Mouse (Mus musculus): ENCODE data around the gene Napa. TPM values are rescaled to one million over a fixed set of nuclear protein-coding genes. Genes with fewer than 3 reads are reported as not detected.

Napa gene
- polyA plus RNA-seq (2012; rRNA removed) = 173 and 226 TPM in 2 replicates

DNA sequence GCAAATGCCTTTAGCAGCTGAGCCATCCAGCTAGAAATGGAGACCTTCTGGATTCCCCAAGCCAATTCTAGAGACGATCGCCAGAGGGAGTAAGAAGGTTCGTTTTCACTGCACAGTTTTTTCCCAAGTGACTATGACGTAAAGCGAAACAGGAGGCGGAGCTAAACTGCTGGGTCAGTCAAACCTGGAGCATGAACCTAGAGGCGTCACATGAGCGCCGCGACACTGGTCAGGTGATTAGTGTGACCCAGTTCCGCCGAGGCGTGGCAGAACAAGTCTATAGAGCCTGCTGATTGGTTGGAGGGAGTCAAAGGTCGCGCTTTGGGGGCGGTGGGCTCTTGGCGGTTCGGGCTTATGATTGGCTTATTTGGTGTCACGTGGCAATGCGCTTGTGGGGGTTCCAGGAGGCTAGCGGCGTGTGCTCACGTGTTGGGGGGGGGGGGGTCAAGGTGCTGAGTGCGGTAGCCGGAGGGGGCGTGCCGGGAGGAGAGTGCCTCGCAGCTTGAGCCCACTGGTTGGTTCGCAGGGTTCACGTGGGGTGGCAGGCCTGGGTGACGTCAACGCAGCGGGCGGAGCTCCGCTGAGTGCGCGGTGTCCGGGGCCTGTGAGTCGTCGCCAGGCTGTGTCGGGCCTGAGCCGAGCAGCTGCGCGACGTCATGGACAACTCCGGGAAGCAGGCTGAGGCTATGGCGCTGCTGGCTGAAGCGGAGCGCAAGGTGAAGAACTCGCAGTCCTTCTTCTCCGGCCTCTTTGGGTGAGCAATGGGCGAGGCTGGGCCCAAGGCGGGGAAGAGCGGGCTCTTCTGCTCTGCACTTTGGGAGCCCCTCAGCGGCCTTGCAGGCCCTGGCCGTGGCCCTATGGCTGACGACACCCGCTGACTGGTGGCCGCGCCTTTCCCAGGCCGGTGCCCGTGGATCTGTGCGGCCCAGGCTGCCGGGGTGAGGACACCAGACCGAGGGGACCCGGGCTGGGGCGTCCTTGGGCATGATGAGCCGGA lies at the start of gene Napa:
Gene Napa, plus strand, starts transcription at position 438 of the 997 bp plus-strand sequence.

DNA sequence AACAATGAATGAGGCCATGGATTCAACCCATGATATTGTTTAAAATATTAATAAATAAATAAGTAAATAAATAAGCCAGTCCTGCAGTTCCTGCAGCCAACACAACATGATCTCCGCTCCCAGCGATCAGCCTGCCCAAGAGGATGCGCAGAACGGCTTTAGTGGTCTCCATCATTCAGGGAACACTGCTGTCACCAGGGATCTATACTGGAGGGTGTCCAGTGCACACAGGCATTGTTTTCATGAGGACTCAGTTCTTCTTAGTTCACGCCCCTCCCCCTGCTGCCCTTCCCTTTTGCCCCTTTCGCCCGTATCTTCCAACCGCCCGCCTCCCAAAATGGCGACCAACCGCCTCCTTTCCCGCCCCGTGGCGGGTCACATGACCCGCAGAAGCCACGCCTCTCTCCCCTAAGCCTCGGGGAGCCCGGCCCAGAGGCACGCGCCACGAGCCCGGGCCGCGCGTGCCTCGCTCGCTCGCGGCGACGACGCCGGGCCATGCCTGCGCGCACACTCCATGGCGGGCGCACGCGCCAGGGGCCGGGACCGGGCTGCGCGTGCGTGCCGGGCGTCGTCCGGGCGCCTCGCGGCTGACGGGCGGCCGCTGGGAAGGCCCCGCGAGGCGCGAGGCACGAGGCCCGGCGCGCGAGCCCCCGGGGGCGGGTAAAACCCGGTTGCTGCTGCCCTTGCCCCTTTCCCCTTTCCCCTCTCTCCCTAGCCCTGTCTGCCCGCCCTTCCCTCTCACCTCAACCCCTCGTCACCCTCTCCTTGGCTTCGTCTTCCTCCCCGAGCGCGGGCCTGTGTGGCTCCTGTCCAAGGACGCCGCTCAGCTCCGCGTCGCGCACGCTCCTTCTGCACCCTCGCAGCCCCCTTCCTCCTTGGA lies 36.8 kb upstream of the Napa start, which contains the start of gene Zfp541:
Gene Zfp541, plus strand, starts transcription at position 596 of the 880 bp plus-strand sequence.

DNA sequence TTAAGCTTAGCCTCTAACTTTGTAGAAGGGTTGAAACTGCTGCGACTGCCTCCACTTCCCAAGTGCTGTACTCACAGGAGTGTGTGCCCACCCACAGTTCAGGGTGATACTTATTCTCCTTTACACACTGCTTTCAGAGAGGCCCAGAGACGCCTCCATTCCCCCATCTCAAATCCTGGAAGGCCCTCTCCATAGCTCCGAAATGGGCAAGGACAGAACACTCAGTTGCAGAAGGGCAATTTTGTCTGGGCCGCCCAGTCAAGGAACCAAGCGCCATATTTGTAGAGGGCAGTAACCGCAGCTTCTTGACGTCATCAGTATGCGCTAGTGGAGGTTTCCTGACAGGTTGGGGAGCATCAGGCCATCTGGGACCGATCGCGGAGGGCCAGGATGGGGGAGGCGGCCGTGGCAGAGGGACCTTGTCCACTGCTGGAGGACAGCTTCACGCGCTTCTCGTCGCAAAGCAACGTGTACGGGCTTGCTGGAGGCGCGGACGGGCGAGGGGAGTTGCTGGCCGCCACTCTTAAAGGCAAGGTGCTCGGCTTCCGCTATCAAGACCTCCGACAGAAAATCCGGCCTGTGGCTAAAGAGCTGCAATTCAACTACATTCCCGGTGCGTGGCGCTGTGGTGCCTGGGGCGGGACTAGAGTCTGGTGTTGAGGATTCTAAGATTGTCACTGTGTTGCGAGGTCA lies 21.5 kb downstream of the Napa start, which contains the start of gene Kptn:
Gene Kptn, plus strand, starts transcription at position 327 of the 693 bp plus-strand sequence.

DNA sequence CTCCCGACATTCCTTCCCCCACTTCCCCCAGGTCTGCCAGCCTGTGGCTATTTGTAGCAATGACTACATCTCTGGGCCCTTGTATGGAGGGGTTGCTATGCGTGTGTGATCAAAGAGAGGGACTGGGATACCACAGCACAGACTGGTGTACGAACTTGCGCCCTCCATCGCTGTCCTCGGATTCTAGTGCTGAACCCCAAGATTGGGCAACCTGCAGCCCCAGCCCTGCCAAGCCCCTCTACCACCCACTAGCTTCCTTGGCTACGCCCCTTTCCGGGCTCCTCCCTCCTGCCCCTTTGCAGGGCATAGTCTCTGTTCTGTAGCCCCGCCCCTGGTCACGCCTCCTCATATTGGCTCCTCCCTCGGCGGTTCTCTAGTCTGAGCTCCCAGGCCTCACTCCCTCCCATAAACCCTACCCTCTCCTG lies 31.2 kb downstream of the Napa start, which contains the start of gene Slc8a2:
Gene Slc8a2, plus strand, starts transcription at position 406 of the 425 bp plus-strand sequence.

Other genes starting within 250 kb of the Napa start
- not detected in 2 replicates for gene Crx, start 218.5 kb upstream of the Napa start, polyA plus RNA-seq (2012; rRNA removed)
- not detected in 2 replicates for gene Crxos, start 215.8 kb upstream of the Napa start, polyA plus RNA-seq (2012; rRNA removed)
- 252 and 320 TPM in 2 replicates for gene Selenow, start 176.1 kb upstream of the Napa start, polyA plus RNA-seq (2012; rRNA removed)
- 175 and 182 TPM in 2 replicates for gene Nop53, start 152.4 kb upstream of the Napa start, polyA plus RNA-seq (2012; rRNA removed)
- 47.3 and 47.8 TPM in 2 replicates for gene Ehd2, start 130.9 kb upstream of the Napa start, polyA plus RNA-seq (2012; rRNA removed)
- 13.0 and 17.7 TPM in 2 replicates for gene Bicra, start 50.5 kb upstream of the Napa start, polyA plus RNA-seq (2012; rRNA removed)
- gene Zfp541, start 36.6 kb upstream of the Napa start, polyA plus RNA-seq (2012; rRNA removed) = 0.05 TPM in 1 of 2 replicates, not detected in the other
- 32.0 and 39.2 TPM in 2 replicates for gene Kptn, start 21.4 kb downstream of the Napa start, polyA plus RNA-seq (2012; rRNA removed)
- gene Slc8a2, start 31.4 kb downstream of the Napa start, polyA plus RNA-seq (2012; rRNA removed) = 4.7 and 4.8 TPM in 2 replicates
- 31.7 and 39.9 TPM in 2 replicates for gene Meis3, start 76.6 kb downstream of the Napa start, polyA plus RNA-seq (2012; rRNA removed)
- 38.2 and 46.5 TPM in 2 replicates for gene Dhx34, start 123.6 kb downstream of the Napa start, polyA plus RNA-seq (2012; rRNA removed)
- gene C5ar2, start 145.7 kb downstream of the Napa start, polyA plus RNA-seq (2012; rRNA removed) = 0.50 and 0.75 TPM in 2 replicates
- gene C5ar1, start 161.1 kb downstream of the Napa start, polyA plus RNA-seq (2012; rRNA removed) = 15.0 and 18.4 TPM in 2 replicates
- gene Inafm1, start 175.2 kb downstream of the Napa start, polyA plus RNA-seq (2012; rRNA removed) = 131 and 153 TPM in 2 replicates
- 51.1 and 51.3 TPM in 2 replicates for gene Ccdc9, start 188.3 kb downstream of the Napa start, polyA plus RNA-seq (2012; rRNA removed)
- gene Bbc3, start 209.9 kb downstream of the Napa start, polyA plus RNA-seq (2012; rRNA removed) = 33.1 and 34.1 TPM in 2 replicates